Mouse (Mus musculus): ENCODE measurements around the gene Spef1. TPM values are rescaled to one million over a fixed set of nuclear protein-coding genes. Genes with fewer than 3 reads are reported as not detected.
A peak's percentile ranks its signal among the peaks of the same experiment; 100 is the strongest.

Spef1 gene
- total RNA-seq, 2 experiments from 2014 or later, result 8.5 to 8.9 TPM

- Histone ChIP-seq H3K27ac (no peak overlapping the region), H3K4me3 (no peak overlapping the region)
- no peak for TF ChIP-seq CTCF (conservative IDR thresholded peaks at IDR 0.05)
- DNase-seq (ENCODE audit: low spot score in 2 of 2), result no peak
Measured at GRCm38 (mm10) chr2:131200710-131201109, 13.6 kb upstream of the Spef1 start.

DNA sequence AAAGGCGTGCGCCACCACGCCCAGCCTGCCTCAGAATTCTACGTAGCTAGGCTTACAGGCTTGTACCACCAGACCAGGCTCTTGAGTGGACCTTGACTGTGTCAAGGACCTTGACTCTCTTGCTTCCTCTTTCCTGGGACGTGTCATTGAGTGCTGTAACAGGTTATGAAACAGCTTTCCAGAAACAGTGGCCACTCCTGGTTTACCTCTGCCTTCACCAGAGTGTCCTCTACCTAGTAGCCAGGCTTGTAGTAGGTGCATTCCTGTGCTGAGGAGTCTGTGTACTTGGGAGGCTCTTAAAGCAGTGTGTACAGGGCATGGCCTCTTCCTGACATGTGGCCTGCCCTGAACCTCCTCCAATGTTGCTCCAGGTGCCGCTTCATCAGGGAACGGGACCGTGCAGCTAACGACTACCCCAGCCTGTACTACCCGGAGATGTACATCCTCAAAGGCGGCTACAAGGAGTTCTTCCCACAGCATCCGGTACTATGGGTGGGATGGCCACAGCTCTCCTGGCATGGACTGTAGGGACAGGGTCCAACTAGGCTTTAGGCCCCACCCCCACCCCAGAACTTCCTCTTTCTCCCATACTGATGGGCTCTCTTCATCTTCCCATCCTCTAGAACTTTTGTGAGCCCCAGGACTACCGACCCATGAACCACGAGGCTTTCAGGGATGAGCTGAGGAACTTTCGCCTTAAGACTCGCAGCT is 9.7 kb upstream of the Spef1 start:
- DNase-seq (ENCODE audit: low spot score in 2 of 2), result no peak
- H3K4me3 ChIP-seq, result no peak overlapping the region
- H3K27ac ChIP-seq, result no peak overlapping the region
- no peak for TF ChIP-seq CTCF (conservative IDR thresholded peaks at IDR 0.05)

- no peak for TF ChIP-seq CTCF (conservative IDR thresholded peaks at IDR 0.05)
- DNase-seq (ENCODE audit: low spot score in 2 of 2), result no peak
- H3K4me3 ChIP-seq, result no peak overlapping the region
- H3K27ac ChIP-seq, result no peak overlapping the region
Measured at GRCm38 (mm10) chr2:131191005-131191390, 3.9 kb upstream of the Spef1 start.

DNA sequence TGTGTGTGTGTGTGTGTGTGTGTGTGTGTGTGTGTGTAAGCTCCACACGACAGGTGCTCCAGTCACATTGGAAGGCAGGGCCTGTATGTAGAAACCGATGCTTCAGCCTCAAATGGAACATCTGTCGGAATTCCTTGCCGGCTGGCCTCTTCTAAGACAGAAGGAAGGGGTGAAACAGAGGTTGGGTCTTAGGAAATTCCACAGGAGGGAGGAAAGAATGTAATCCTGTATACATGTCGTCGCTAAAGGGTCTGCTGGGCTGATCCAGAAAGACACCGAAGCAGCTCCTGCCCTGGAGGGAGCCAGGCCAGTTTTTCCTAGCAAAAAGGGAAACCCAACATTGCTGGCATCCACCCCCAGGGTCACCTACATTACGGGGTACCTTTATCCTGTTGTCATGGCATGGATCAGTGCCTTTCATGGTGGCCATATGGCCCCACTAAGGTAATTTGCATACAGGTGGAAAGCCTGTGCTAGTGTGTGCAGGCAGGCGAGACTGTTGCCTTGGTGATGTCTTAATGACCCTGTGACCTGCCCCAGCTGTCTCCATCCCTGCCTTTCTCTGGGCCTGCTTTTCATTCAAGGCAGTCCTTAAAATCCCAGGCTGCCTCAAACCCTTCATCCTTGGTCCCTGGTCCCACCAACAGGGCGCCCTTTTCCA is 3.4 kb upstream of the Spef1 start:
- Histone ChIP-seq H3K27ac (no peak overlapping the region), H3K4me3 (no peak overlapping the region)
- TF ChIP-seq CTCF (conservative IDR thresholded peaks at IDR 0.05), result no peak
- no peak for DNase-seq (ENCODE audit: low spot score in 2 of 2)

DNA sequence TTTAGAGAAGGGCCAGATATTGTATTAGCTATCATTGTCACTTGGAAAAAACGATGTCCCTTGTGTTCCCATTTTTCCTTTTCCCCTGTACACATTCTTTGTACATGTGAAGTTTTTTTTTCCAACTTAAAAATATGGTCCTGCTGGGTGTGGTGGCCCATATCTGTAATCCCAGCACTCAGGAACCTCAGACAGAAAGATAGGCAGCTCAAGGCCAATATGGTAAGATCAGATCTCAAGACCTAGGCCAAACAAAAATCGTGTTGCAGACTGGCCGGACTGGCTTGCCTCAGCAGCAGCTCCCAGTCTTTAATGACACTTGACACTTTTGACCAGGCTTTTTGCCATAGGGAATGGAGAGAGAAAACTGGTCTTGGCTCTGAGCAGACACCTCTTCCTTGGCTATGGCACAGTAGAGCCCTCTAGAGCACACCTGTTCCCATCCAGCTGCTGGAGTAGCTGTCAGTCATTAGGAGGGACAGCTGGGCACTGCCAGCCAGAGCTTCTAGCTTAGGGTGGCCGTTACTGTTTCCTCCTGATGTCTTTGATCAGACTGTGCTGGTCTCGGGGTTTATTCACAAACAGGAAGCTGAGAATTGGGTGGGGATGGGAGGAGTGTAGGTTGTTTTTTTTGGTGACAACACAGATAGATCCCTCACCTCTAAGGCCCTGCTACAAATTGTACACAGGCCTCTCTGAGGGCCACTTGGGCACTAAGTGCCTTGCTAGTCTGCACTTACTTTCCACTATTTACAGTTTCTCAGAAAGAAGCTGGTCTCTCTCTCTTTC is 2.6 kb upstream of the Spef1 start:
- Histone ChIP-seq H3K27ac (peak overlapping the region; percentile 10; the same call in 1 of the 2 replicates), H3K4me3 (no peak overlapping the region)
- no peak for TF ChIP-seq CTCF (conservative IDR thresholded peaks at IDR 0.05)

GRCm38 (mm10) chr2:131188311-131188710 is 1.2 kb upstream of the Spef1 start:
- Histone ChIP-seq H3K27ac (no peak overlapping the region), H3K4me3 (no peak overlapping the region)
- no peak for TF ChIP-seq CTCF (conservative IDR thresholded peaks at IDR 0.05)
- DNase-seq (ENCODE audit: low spot score in 2 of 2), result no peak

More for the DNA sequence above, 2.6 kb upstream of the Spef1 start:
- DNase-seq (ENCODE audit: low spot score in 2 of 2), result no peak

GRCm38 (mm10) chr2:131187602-131187922 is 480 bp upstream of the Spef1 start:
- TF ChIP-seq CTCF (conservative IDR thresholded peaks at IDR 0.05), result no peak
- H3K27ac ChIP-seq, result peak overlapping the region; percentile 86
- no peak for DNase-seq (ENCODE audit: low spot score in 2 of 2)
- H3K4me3 ChIP-seq, result peak overlapping the region; percentile 63

DNA sequence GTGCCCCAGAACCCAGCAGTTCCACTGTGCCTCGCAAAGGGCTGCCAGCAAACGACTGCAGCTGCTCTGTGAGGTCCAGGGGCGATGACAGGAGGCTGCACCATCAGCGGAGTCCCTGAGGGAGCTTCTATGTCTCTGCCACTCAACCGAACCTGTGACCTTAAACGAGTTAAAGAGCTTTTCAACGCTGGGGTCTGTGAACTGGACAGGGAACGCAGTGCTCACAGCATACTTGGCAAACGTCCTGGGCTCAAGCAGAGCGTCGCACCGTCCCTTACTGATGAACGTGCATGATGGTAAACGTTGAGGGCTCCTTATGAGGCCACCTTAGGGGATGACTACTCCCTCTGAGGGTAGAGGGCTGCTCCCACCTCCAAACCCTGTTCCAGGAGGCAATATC is 739 bp downstream of the Spef1 start:
- DNase-seq (ENCODE audit: low spot score in 2 of 2), result no peak
- Histone ChIP-seq H3K4me3 (peak overlapping the region; percentile 63), H3K27ac (peak overlapping the region; percentile 86)
- TF ChIP-seq CTCF (conservative IDR thresholded peaks at IDR 0.05), result no peak

DNA sequence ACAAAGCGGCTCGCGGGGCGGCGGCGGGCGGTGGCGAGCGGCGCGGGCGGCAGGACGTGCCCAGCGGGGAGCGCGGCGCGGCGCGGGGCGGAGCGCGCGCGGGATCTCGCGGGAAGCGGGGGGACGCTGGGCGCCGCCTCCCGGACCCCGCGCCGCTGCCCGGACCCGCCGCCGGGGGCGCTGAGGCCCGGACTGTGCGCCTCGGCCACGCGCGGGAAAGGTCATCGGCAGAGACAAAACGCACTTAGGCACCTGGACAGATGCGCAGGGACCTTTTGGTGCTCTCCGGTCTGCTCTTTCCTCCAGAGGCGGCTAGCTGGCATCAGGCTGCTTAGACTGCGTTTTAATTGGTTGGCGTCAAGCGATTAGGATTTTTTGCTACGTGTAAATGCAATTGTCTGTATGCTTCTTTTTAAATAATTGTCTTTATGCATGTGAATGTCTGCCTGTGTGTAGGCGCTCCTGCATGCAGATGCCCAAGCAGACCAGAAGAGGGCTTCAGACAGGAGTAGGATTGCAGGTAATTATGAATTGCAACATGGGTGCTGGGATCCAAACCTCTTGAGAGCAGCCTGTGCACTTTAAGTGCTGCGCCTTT is 7.0 kb downstream of the Spef1 start, which contains the start of gene Cenpb:
Gene Cenpb, minus strand, starts transcription at position 78 of the 598 bp plus-strand sequence.
- peak; percentile 71 for TF ChIP-seq CTCF (conservative IDR thresholded peaks at IDR 0.05)
- DNase-seq (ENCODE audit: low spot score in 2 of 2), result peak; percentile 81 to 85
- Histone ChIP-seq H3K27ac (peak within 1 kb of the TSS; percentile 98), H3K4me3 (peak within 1 kb of the TSS; percentile 90)

- peak; percentile 55 to 58 for DNase-seq (ENCODE audit: low spot score in 2 of 2)
- peak overlapping the region; percentile 94 for H3K27ac ChIP-seq
- H3K4me3 ChIP-seq, result peak overlapping the region; percentile 90
- peak; percentile 18 for TF ChIP-seq CTCF (conservative IDR thresholded peaks at IDR 0.05)
Measured at GRCm38 (mm10) chr2:131179246-131179886, 7.7 kb downstream of the Spef1 start.

- no peak for DNase-seq (ENCODE audit: low spot score in 2 of 2)
- no peak for TF ChIP-seq CTCF (conservative IDR thresholded peaks at IDR 0.05)
- Histone ChIP-seq H3K27ac (peak overlapping the region; percentile 94), H3K4me3 (peak overlapping the region; percentile 90)
Measured at GRCm38 (mm10) chr2:131178828-131179245, 8.2 kb downstream of the Spef1 start.

DNA sequence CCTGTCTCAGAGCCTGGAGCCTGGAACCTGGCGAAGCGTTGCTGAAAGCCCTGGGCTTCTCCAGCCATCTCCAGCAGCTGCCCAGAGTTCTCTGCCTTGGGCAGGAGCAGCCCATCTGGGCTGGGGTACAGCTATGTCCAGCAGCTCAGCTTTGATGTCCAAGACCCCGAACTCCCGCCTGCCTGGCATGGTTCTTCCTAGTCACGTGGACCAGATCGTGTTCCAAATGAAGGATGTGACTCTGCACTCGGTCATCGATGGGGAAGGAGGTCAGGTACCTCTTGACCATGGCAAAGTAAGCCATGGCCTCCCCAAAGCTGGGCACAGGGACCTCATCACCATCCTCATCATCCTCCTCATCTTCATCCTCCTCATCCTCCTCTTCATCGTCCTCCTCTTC is 9.2 kb downstream of the Spef1 start:
- TF ChIP-seq CTCF (conservative IDR thresholded peaks at IDR 0.05), result no peak
- no peak for DNase-seq (ENCODE audit: low spot score in 2 of 2)
- Histone ChIP-seq H3K27ac (peak overlapping the region; percentile 43), H3K4me3 (peak overlapping the region; percentile 90)

Measured in layer of hippocampus, adult 2 months (tissue).